Mouse (Mus musculus): ENCODE measurements around the gene Cenph. TPM values are rescaled to one million over a fixed set of nuclear protein-coding genes. Genes with fewer than 3 reads are reported as not detected.

Gene Cenph
- total and polyA plus RNA-seq, 2 experiments from 2014 or later, result 2.2 to 4.3 TPM

GRCm38 (mm10) chr13:100753011-100753410, 22.7 kb downstream of the Cenph start:
- no peak overlapping the region for H3K9ac ChIP-seq (replicated peaks; ENCODE audit: low read length, poor library complexity, severe bottlenecking)
- TF ChIP-seq CTCF (IDR thresholded peaks at IDR 0.05), result no peak
- no peak overlapping the region for H3K4me3 ChIP-seq (ENCODE audit: low read depth, low read length)
- no peak overlapping the region for H3K27ac ChIP-seq (ENCODE audit: low read depth, low read length)
- no peak overlapping the region for H3K4me2 ChIP-seq (ENCODE audit: low read depth, low read length, poor library complexity, severe bottlenecking)
- WGBS, result 86% methylated on average over 6 of the region's 6 CpGs
- H3K36me3 ChIP-seq (ENCODE audit: insufficient read depth, low read length), result no peaks in the 10 kb centered on the region
- ATAC-seq (ENCODE audit: low FRiP score) (no peak), DNase-seq (ENCODE audit: low spot score) (no peak)
- H3K9me3 ChIP-seq (ENCODE audit: low read length), result no peaks in the 10 kb centered on the region
- no peaks in the 10 kb centered on the region for H3K27me3 ChIP-seq (ENCODE audit: insufficient read depth, low read length)
- no peaks in the 10 kb centered on the region for H3K4me1 ChIP-seq (ENCODE audit: insufficient read depth, low read length)

DNA sequence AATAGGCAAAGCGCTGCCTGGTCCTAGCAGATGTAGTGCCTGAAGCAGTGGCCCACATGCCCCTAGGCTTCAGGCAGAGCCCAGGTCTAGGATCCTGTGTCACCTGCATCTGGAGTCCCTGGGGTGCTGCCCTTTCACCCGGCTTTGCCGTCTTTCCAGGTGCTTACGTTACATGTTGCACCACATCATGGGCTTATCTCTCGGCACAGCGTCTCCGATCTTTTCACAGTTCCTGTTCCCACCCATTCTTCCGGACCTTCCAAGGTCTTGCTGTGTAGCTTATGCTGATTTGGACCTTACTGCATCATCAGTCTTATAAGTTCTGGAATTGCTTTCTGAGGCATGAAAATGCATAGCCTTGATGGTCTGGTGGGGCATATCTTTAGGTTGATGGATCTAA, 23.2 kb downstream of the Cenph start:
- no peak for DNase-seq (ENCODE audit: low spot score)
- no peaks in the 10 kb centered on the region for H3K4me1 ChIP-seq (ENCODE audit: insufficient read depth, low read length)
- 91% methylated on average over 8 of the region's 8 CpGs for WGBS
- H3K9me3 ChIP-seq (ENCODE audit: low read length), result no peaks in the 10 kb centered on the region
- no peak for ATAC-seq (ENCODE audit: low FRiP score)
- no peak overlapping the region for H3K4me2 ChIP-seq (ENCODE audit: low read depth, low read length, poor library complexity, severe bottlenecking)
- H3K4me3 ChIP-seq (ENCODE audit: low read depth, low read length), result no peak overlapping the region
- no peaks in the 10 kb centered on the region for H3K36me3 ChIP-seq (ENCODE audit: insufficient read depth, low read length)
- no peaks in the 10 kb centered on the region for H3K27me3 ChIP-seq (ENCODE audit: insufficient read depth, low read length)
- H3K9ac ChIP-seq (replicated peaks; ENCODE audit: low read length, poor library complexity, severe bottlenecking), result no peak overlapping the region
- no peak overlapping the region for H3K27ac ChIP-seq (ENCODE audit: low read depth, low read length)
- no peak for TF ChIP-seq CTCF (IDR thresholded peaks at IDR 0.05)

GRCm38 (mm10) chr13:100751402-100751801, 24.3 kb downstream of the Cenph start:
- WGBS, result 80% methylated on average over 3 of the region's 3 CpGs
- Histone ChIP-seq H3K4me3 (ENCODE audit: low read depth, low read length) (no peak overlapping the region), H3K4me2 (ENCODE audit: low read depth, low read length, poor library complexity, severe bottlenecking) (no peak overlapping the region), H3K9ac (replicated peaks; ENCODE audit: low read length, poor library complexity, severe bottlenecking) (no peak overlapping the region), H3K4me1 (ENCODE audit: insufficient read depth, low read length) (no peaks in the 10 kb centered on the region), H3K36me3 (ENCODE audit: insufficient read depth, low read length) (no peaks in the 10 kb centered on the region), H3K27me3 (ENCODE audit: insufficient read depth, low read length) (no peaks in the 10 kb centered on the region), H3K27ac (ENCODE audit: low read depth, low read length) (no peak overlapping the region), H3K9me3 (ENCODE audit: low read length) (no peaks in the 10 kb centered on the region)
- no peak for TF ChIP-seq CTCF (IDR thresholded peaks at IDR 0.05)
- ATAC-seq (ENCODE audit: low FRiP score) (no peak), DNase-seq (ENCODE audit: low spot score) (no peak)

DNA sequence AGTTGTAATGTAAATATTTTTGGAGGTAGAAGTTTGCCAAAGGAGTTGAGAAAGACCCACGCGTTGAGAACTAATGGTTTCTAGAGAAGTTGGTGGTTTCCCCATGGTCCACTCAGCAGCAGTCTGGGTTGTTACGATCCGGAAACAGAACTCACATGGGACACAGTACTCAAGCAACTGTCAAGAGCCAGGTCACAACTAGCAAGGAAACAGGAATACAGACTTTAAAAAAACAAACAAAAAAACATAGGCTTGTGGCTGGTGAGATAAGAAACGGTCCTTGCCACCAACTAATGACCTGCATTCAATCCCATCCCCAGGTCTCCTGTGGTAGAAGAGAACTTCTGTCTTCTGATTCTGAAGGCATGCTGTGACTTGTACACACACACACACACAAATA, 24.9 kb downstream of the Cenph start:
- Histone ChIP-seq H3K27ac (ENCODE audit: low read depth, low read length) (no peak overlapping the region), H3K4me1 (ENCODE audit: insufficient read depth, low read length) (no peaks in the 10 kb centered on the region), H3K27me3 (ENCODE audit: insufficient read depth, low read length) (no peaks in the 10 kb centered on the region), H3K4me3 (ENCODE audit: low read depth, low read length) (no peak overlapping the region), H3K36me3 (ENCODE audit: insufficient read depth, low read length) (no peaks in the 10 kb centered on the region), H3K4me2 (ENCODE audit: low read depth, low read length, poor library complexity, severe bottlenecking) (no peak overlapping the region), H3K9ac (replicated peaks; ENCODE audit: low read length, poor library complexity, severe bottlenecking) (no peak overlapping the region), H3K9me3 (ENCODE audit: low read length) (no peaks in the 10 kb centered on the region)
- DNase-seq (ENCODE audit: low spot score) (no peak), ATAC-seq (ENCODE audit: low FRiP score) (no peak)
- TF ChIP-seq CTCF (IDR thresholded peaks at IDR 0.05), result no peak
- 87% methylated on average over 5 of the region's 5 CpGs for WGBS

DNA sequence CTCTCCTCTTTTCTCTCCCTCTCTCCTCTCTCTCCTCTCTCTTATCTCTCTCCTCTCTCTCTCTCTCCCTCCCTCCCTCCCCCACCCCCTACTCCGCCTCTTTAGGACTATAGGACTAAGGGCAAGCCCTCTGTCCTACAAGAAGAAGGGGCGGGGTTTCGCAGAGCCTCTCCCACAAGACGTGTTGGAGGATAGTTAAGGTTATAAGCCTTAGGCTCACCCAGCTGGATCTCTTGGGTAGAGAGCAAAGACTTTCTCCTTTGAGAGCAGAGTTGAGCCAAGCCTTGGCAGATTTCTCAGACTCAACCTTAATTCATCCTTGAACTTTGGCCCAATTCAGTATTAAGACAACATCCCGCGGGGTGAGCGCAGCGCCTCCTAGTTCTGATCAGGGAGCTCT, 27.1 kb downstream of the Cenph start:
- H3K27ac ChIP-seq (ENCODE audit: low read depth, low read length), result no peak overlapping the region
- H3K9ac ChIP-seq (replicated peaks; ENCODE audit: low read length, poor library complexity, severe bottlenecking), result no peak overlapping the region
- DNase-seq (ENCODE audit: low spot score) (no peak), ATAC-seq (ENCODE audit: low FRiP score) (no peak)
- no peak for TF ChIP-seq CTCF (IDR thresholded peaks at IDR 0.05)
- WGBS, result 46% methylated on average over 7 of the region's 8 CpGs
- H3K27me3 ChIP-seq (ENCODE audit: insufficient read depth, low read length), result no peaks in the 10 kb centered on the region
- H3K4me3 ChIP-seq (ENCODE audit: low read depth, low read length), result no peak overlapping the region
- H3K4me2 ChIP-seq (ENCODE audit: low read depth, low read length, poor library complexity, severe bottlenecking), result no peak overlapping the region
- no peaks in the 10 kb centered on the region for H3K4me1 ChIP-seq (ENCODE audit: insufficient read depth, low read length)
- H3K9me3 ChIP-seq (ENCODE audit: low read length), result no peaks in the 10 kb centered on the region
- no peaks in the 10 kb centered on the region for H3K36me3 ChIP-seq (ENCODE audit: insufficient read depth, low read length)

DNA sequence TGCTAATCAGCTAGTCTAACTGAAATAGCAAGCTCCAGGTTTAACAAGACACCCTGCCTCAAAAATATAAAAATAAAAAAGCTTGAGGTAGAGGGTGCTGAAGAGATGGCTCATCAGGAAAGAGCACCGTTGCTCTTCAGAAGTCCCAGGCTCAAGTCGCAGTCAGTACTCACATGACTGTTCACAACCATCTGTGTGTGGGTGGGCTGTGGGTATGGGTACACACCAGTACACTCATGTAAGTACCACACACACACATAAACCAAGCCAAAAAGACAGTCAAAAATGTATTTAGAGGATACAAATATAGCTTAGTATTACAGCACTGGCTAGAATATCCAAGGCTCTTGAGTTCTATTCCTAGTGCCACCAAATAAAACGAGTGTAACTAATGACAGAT, 29.6 kb downstream of the Cenph start:
- no peak overlapping the region for H3K9ac ChIP-seq (replicated peaks; ENCODE audit: low read length, poor library complexity, severe bottlenecking)
- no peak overlapping the region for H3K4me3 ChIP-seq (ENCODE audit: low read depth, low read length)
- H3K4me1 ChIP-seq (ENCODE audit: insufficient read depth, low read length), result peaks cover 4% of the 10 kb centered on the region; the same call in 1 of the 2 replicates
- no peak overlapping the region for H3K27ac ChIP-seq (ENCODE audit: low read depth, low read length)
- no peaks in the 10 kb centered on the region for H3K9me3 ChIP-seq (ENCODE audit: low read length)
- H3K36me3 ChIP-seq (ENCODE audit: insufficient read depth, low read length), result no peaks in the 10 kb centered on the region
- ATAC-seq (ENCODE audit: low FRiP score), result no peak
- no peak for DNase-seq (ENCODE audit: low spot score)
- 90% methylated on average over 3 of the region's 3 CpGs for WGBS
- no peak overlapping the region for H3K4me2 ChIP-seq (ENCODE audit: low read depth, low read length, poor library complexity, severe bottlenecking)
- TF ChIP-seq CTCF (IDR thresholded peaks at IDR 0.05), result no peak
- H3K27me3 ChIP-seq (ENCODE audit: insufficient read depth, low read length), result no peaks in the 10 kb centered on the region
